Comparison of ENCODE assay signal across 11 mouse cellular contexts in the genomic region with DNA sequence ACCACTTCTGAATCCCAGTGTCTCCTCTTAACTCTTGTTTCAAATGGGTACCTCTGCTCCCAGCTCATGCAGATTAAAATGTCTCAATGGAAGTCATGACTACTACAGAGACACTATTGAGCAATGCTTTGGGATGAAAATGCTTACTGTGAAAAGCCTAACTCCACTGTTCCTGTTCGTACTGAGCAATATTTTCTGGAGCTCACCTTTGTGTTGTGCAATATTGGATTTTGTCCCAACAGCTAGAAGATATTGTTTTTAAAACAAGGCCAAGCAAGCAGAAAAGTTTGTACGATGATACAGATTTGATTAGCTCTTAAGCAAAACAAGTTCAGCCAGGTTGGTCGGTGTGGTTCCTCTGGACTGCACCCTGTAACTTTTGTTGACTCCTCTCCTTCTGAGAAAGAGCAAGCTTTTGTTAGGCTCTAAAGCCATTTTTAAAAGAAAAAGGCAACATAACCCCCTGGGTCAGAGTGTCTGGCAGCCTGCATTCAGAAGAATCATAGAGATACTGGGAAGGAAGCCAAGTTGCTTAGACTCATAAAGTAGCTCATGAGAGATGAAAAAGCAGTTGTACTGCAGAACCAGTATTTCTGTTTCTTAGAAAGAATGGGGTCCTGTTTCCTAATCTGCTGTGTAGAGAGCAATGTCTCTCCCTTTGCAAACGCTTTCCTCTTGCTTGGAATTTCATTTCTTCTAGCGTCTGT.
A peak's percentile ranks its signal among the peaks of the same experiment; 100 is the strongest.
DNase-seq lines count a peak whose midpoint lies in the region; ATAC-seq lines count a peak whose summit lies in the region.
"Had no signal": no experiment of that assay in that cellular context is flagged by ENCODE, and none has a peak within 500 bp of the region (broad histone marks: within the 10 kb centered on the region; RNA-seq: fewer than 3 reads in every experiment).

No protein-coding gene starts in this region.

- intact Hi-C loops in gastrocnemius, postnatal 14 days (cut with DNase I; ENCODE audit: low total_unique reads), result no loop called here
- intact Hi-C loops in heart, postnatal 25 days (cut with DNase I), result no loop called here

- no peaks in the 10 kb centered on the region for H3K36me3 ChIP-seq in stomach, embryonic 16.5 days (ENCODE audit: control insufficient read depth, insufficient read depth, low read length)

- H3K4me3 ChIP-seq in stomach, embryonic 16.5 days (replicated peaks; ENCODE audit: low read length), result no peak overlapping the region

- peaks cover 4% of the 10 kb centered on the region; the same call in 1 of the 2 replicates for H3K4me1 ChIP-seq in stomach, embryonic 16.5 days (ENCODE audit: control insufficient read depth, insufficient read depth, low read length)

- no peaks in the 10 kb centered on the region for H3K9me3 ChIP-seq in stomach, embryonic 16.5 days (replicated peaks; ENCODE audit: control insufficient read depth, low read length)

- DNase-seq in gastrocnemius, postnatal 14 days, result peak; percentile 11
- DNase-seq in gastrocnemius, postnatal 10 days, result no peak
- DNase-seq in ovary, adult 18-20 months (ENCODE audit: low spot score), result peak; percentile 11
- no peak for DNase-seq in ovary, postnatal 36 days (ENCODE audit: low spot score)
- DNase-seq in kidney, postnatal 14 days, result peak; percentile 17
- no peak for DNase-seq in left cerebral cortex, adult 11 months (ENCODE audit: low spot score)
- DNase-seq in heart, postnatal 25 days (ENCODE audit: low spot score), result no peak
- DNase-seq: cerebellum, adult 9-10 months; liver had no signal

- H3K27ac ChIP-seq in stomach, embryonic 16.5 days (ENCODE audit: low read length), result peak overlapping the region; percentile 75

- 29% methylated on average over 5 of the region's 5 CpGs for WGBS in stomach, embryonic 16.5 days

- peak; percentile 80; the same call in 1 of the 2 replicates for ATAC-seq in stomach, embryonic 16.5 days (ENCODE audit: insufficient read depth, low FRiP score)
- ATAC-seq: activated CD4-positive, CD25-positive, alpha-beta regulatory T cell, adult 4 months had no signal

- H3K27me3 ChIP-seq in stomach, embryonic 16.5 days (ENCODE audit: control insufficient read depth, insufficient read depth, low read length), result no peaks in the 10 kb centered on the region

- H3K4me2 ChIP-seq in stomach, embryonic 16.5 days (ENCODE audit: low read depth, low read length), result no peak overlapping the region

- no peak overlapping the region for H3K9ac ChIP-seq in stomach, embryonic 16.5 days (ENCODE audit: low read length)

Comparison
In these comparisons a context has a peak if more than half of its experiments do, and no peak if none do; other contexts are left out.
1. DNase-seq: peak in gastrocnemius, postnatal 14 days (single experiment), ovary, adult 18-20 months (single experiment) and kidney, postnatal 14 days (single experiment); none in gastrocnemius, postnatal 10 days (single experiment), ovary, postnatal 36 days (single experiment), left cerebral cortex, adult 11 months (single experiment) and heart, postnatal 25 days (single experiment).